Mouse (Mus musculus): ENCODE measurements around the gene Spdya. TPM values are rescaled to one million over a fixed set of nuclear protein-coding genes. Genes with fewer than 3 reads are reported as not detected.
A peak's percentile ranks its signal among the peaks of the same experiment; 100 is the strongest.
"Not testable (repeated sequence)": the region's sequence is repeated elsewhere in the genome, so short reads cannot be mapped to it uniquely, and the experiment has no call there.

The Spdya gene
- polyA plus RNA-seq, 1 experiment: not detected

DNA sequence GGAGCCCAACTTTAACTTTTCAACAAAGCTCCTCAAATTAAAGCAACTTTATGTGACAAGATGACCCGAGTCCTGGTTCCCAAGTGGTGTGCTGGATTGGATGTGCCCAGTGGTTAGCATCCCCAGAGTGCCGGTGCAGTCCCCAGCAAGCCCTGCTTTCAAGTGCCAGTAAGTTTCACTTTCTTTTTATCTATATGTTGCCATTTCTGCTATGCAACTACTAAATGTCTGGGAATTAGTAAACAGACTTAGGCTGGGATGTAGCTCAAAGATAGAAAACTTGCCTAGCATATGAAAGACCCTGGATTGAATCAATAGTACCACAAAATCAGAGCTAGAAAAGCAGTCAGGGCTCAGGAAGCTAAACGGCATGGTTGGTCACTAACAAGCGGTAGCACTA lies 66.1 kb downstream of the Spdya start:
- TF ChIP-seq POLR2A (IDR thresholded peaks at IDR 0.05; ENCODE audit: borderline replicate concordance, low read depth, low read length) (no peak), CTCF (IDR thresholded peaks at IDR 0.05; ENCODE audit: low read depth, low read length) (no peak)
- Histone ChIP-seq H3K27ac (ENCODE audit: insufficient read depth, low read depth, low read length) (no peak overlapping the region), H3K4me3 (ENCODE audit: insufficient read depth, low read length) (peak overlapping the region; percentile 65), H3K4me1 (ENCODE audit: control insufficient read depth, insufficient read depth, low read length) (peaks cover 7% of the 10 kb centered on the region)

DNA sequence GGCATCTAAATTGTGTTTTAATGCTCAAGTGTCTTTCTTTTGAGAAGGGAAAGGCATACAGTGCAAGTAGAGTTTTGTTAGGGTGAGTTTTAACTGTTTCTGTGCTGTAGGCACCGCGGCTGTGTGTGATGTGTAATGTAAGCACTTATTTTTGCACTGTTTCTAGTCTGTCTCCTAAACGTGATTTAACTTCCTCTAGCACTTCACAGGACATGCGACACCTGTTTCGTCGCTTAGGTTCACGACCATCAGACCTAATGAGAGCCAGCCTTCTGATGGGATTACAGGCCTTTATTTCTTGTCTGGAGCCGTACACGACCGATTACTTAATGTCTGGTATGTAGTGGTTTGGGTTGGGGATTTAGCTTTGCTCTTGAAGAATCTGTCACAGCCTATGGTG lies 79.9 kb downstream of the Spdya start:
- H3K4me1 ChIP-seq (ENCODE audit: control insufficient read depth, insufficient read depth, low read length): no peaks in the 10 kb centered on the region
- H3K4me3 ChIP-seq (ENCODE audit: insufficient read depth, low read length): no peak overlapping the region
- TF ChIP-seq POLR2A (IDR thresholded peaks at IDR 0.05; ENCODE audit: borderline replicate concordance, low read depth, low read length): no peak
- TF ChIP-seq CTCF (IDR thresholded peaks at IDR 0.05; ENCODE audit: low read depth, low read length): no peak
- no peak overlapping the region for H3K27ac ChIP-seq (ENCODE audit: insufficient read depth, low read depth, low read length)

GRCm38 (mm10) chr17:71633350-71633749 lies 81.5 kb downstream of the Spdya start:
- H3K27ac ChIP-seq (ENCODE audit: insufficient read depth, low read depth, low read length): no peak overlapping the region
- H3K4me1 ChIP-seq (ENCODE audit: control insufficient read depth, insufficient read depth, low read length): no peaks in the 10 kb centered on the region

DNA sequence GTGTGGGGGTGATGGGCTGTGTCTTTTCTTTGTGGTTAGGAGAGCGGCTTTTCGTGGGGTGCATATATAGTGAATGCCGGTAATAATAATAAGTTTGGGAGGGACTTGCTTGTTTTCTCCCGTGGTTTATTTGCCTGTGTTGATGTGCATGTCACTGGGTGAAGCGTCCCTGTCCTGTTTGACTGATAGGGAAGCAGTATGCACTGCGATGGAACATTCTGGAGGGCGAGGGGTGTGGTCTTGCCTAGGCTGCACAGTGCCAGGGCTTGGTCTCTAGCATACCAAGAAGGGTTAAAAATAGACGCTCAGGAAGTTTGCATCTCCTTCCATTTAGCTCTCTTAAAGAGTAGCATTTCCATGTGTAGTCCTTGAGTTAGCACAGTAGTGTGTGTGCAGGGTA lies 84.9 kb downstream of the Spdya start:
- TF ChIP-seq CTCF (IDR thresholded peaks at IDR 0.05; ENCODE audit: low read depth, low read length) (no peak), POLR2A (IDR thresholded peaks at IDR 0.05; ENCODE audit: borderline replicate concordance, low read depth, low read length) (no peak)
- Histone ChIP-seq H3K4me3 (ENCODE audit: insufficient read depth, low read length) (no peak overlapping the region), H3K27ac (ENCODE audit: insufficient read depth, low read depth, low read length) (no peak overlapping the region), H3K4me1 (ENCODE audit: control insufficient read depth, insufficient read depth, low read length) (no peaks in the 10 kb centered on the region)

More at GRCm38 (mm10) chr17:71633350-71633749, 81.5 kb downstream of the Spdya start:
- TF ChIP-seq CTCF (IDR thresholded peaks at IDR 0.05; ENCODE audit: low read depth, low read length): no peak
- no peak for TF ChIP-seq POLR2A (IDR thresholded peaks at IDR 0.05; ENCODE audit: borderline replicate concordance, low read depth, low read length)
- H3K4me3 ChIP-seq (ENCODE audit: insufficient read depth, low read length): no peak overlapping the region

- TF ChIP-seq CTCF (IDR thresholded peaks at IDR 0.05; ENCODE audit: low read depth, low read length) (no peak), POLR2A (IDR thresholded peaks at IDR 0.05; ENCODE audit: borderline replicate concordance, low read depth, low read length) (no peak)
- H3K4me3 ChIP-seq (ENCODE audit: insufficient read depth, low read length): no peak overlapping the region
Measured at GRCm38 (mm10) chr17:71637750-71638265, 85.9 kb downstream of the Spdya start.

DNA sequence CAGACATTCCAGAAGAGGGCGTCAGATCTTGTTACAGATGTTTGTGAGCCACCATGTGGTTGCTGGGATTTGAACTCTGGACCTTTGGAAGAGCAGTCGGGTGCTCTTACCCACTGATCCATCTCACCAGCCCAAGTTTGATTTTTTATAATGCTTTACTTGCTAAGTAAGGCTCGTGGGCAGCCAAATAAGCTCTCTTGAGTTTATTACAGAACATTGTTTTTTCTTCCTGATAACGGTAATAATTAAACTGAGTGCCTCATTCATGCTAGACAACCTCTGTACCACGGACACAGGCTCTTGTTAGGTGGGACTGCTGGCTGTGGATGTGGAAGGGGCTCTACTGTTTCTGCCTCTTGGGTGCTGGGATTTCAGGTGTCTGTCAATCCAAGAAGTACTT lies 87.2 kb downstream of the Spdya start:
- H3K4me3 ChIP-seq (ENCODE audit: insufficient read depth, low read length); H3K4me1 ChIP-seq (ENCODE audit: control insufficient read depth, insufficient read depth, low read length); H3K27ac ChIP-seq (ENCODE audit: insufficient read depth, low read depth, low read length): not testable (repeated sequence)

More at GRCm38 (mm10) chr17:71637750-71638265, 85.9 kb downstream of the Spdya start:
- no peak overlapping the region for H3K27ac ChIP-seq (ENCODE audit: insufficient read depth, low read depth, low read length)
- H3K4me1 ChIP-seq (ENCODE audit: control insufficient read depth, insufficient read depth, low read length): no peaks in the 10 kb centered on the region

Other genes with a start within 250 kb of the Spdya start
- 72.4 and 102 TPM in 2 replicates for gene Emilin2, start 240.1 kb upstream of the Spdya start, polyA plus RNA-seq (2012; ENCODE audit: insufficient read depth, insufficient read length, missing spikeins)
- 1.9 and 3.2 TPM in 2 replicates for gene Gm4707, start 92.1 kb upstream of the Spdya start, polyA plus RNA-seq (2012; ENCODE audit: insufficient read depth, insufficient read length, missing spikeins)
- 56.9 and 67.7 TPM in 2 replicates for gene Smchd1, start 76.7 kb upstream of the Spdya start, polyA plus RNA-seq (2012; ENCODE audit: insufficient read depth, insufficient read length, missing spikeins)
- 34.5 and 37.8 TPM in 2 replicates for gene Ndc80, start 25.2 kb upstream of the Spdya start, polyA plus RNA-seq (2012; ENCODE audit: insufficient read depth, insufficient read length, missing spikeins)
- 29.9 and 32.7 TPM in 2 replicates for gene Wdr43, start 63.8 kb downstream of the Spdya start, polyA plus RNA-seq (2012; ENCODE audit: insufficient read depth, insufficient read length, missing spikeins)
- not detected in 2 replicates for gene Togaram2, start 121.2 kb downstream of the Spdya start, polyA plus RNA-seq (2012; ENCODE audit: insufficient read depth, insufficient read length, missing spikeins)
- not detected in 2 replicates for gene Pcare, start 200.8 kb downstream of the Spdya start, polyA plus RNA-seq (2012; ENCODE audit: insufficient read depth, insufficient read length, missing spikeins)
- gene Clip4, start 216.4 kb downstream of the Spdya start, polyA plus RNA-seq (2012; ENCODE audit: insufficient read depth, insufficient read length, missing spikeins): not detected in 2 replicates